Mouse (Mus musculus): ENCODE measurements at regions not wholly inside any gene's neighbourhood (a gene's known extent, or its start where the extent isn't known, plus 50 kb on each side); places are given as distances from the start of the nearest gene placed in this dataset.

DNA sequence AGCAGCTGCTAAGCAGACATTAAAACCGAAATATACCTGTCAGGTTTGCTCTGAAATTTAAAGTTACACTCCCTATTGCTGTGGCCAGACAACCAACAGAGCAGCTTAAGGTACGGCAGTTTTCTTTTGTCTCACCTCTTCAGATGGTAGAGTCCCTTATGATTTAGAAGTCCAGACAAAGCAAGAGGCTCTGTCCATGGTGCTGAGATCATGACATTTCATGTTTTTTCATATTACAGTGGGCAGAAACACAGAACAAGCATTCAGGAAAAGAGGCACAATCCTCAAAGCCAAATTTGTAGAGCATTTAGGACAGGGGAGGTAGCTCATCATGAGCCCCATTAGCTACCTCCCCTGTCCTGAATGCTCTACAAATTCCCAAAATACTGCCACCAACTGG lies 620.0 kb downstream of the Dnah5 start:
- intact Hi-C loops (cut with DNase I), result no loop called here
- DNase-seq (ENCODE audit: extremely low spot score in 1 of 2, low spot score in 2 of 2), result no peak

DNA sequence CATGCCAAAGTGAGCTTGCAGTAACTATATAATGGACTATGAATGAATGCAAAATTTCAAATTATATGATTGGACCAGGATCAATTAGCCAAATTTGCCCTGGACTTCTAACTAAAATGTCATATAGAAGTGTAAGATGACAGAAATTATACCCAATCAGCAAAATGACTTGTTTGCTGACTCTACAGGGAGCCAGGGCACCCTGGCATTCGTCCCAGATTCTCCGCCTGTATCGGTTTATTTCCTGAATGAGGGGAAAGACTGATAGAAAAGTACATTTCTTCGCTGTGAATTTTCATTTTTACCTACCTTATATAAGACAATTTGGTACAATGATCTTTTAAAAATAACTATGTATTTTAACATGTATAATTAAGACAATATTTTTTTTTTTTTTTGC lies 631.3 kb downstream of the Dnah5 start:
- peak in 1 of 2 experiments; percentile 19 for DNase-seq (ENCODE audit: extremely low spot score in 1 of 2, low spot score in 2 of 2)
- intact Hi-C loops (cut with DNase I), result no loop called here

DNA sequence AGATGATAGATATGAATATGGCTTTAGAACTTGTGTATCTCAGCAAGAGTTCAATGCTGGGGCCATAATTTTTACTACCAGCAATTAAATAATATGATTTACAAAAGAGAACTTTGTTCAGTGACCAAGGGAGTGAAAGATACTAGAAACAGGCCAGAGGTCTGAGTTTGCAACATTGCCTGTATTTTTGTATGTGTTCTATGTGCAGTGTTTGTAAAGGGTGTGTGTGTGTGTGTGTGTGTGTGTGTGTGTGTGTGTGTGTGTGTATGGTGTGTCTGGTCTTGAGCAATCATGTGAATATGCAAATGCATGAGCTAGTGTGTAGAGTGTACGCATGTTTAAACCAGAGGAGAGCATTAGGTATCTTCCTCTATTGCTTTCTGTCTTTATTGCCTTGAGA lies 636.8 kb downstream of the Dnah5 start:
- no peak for DNase-seq (ENCODE audit: extremely low spot score in 1 of 2, low spot score in 2 of 2)
- intact Hi-C loops (cut with DNase I), result no loop called here

DNA sequence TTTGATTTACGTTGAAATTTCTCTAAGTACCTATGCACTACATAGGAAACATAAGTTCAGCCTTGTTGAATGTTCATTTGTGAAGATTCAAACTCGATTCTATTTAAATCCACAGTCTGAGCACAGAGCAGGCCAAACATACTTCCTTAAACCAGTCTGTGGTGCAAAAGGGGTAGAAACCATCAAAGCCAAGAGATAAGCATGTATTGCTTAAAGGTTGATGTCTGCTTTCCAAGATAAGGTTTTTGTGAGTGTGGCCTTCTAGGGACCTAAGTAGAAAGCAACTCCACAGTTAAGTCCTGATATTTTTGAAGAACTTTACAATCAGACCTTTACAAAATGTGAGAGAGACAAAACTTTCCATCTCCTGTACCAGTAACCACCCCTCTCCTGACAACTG lies 652.9 kb downstream of the Dnah5 start:
- no peak for DNase-seq (ENCODE audit: extremely low spot score in 1 of 2, low spot score in 2 of 2)
- intact Hi-C loops (cut with DNase I), result no loop called here

DNA sequence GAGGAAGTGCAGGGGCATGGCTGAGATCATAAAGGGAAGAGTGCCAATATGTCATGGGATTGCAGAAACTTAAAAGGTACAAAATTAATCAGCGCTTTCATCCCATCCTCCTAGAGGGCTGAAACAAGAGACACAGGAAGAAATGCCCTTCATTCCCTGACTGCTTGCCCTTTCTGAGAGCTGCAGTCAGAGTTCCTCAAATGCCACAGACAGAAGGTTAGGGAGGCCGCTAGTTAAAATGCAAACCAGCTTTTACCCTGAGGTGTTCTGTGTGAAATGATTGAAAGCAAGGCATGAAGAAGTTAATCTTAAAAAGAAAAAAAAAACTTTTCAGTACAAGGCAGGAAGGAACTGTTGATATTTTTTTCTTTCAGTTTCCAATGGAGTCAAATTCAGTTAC lies 654.6 kb downstream of the Dnah5 start:
- DNase-seq (ENCODE audit: extremely low spot score in 1 of 2, low spot score in 2 of 2), result no peak
- intact Hi-C loops (cut with DNase I), result no loop called here

DNA sequence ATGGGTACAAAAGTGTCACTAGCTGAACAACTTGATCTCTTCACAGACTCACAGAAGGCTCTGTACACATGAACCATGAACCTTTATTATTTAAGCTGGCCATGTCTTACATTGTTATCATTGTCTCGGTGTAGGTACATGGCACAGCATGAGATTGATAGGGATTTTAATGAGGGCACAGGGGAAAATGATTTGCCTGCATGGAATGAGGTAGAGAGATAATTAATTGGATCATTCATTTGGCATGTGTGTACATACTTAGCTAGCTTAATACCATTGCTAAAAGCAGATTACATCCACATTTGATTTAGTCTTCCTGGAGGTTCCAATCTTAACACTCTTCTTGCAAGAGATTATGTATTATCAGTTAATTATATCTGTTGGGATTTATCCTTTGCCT lies 660.5 kb downstream of the Dnah5 start:
- DNase-seq (ENCODE audit: extremely low spot score in 1 of 2, low spot score in 2 of 2), result no peak
- intact Hi-C loops (cut with DNase I), result no loop called here

DNA sequence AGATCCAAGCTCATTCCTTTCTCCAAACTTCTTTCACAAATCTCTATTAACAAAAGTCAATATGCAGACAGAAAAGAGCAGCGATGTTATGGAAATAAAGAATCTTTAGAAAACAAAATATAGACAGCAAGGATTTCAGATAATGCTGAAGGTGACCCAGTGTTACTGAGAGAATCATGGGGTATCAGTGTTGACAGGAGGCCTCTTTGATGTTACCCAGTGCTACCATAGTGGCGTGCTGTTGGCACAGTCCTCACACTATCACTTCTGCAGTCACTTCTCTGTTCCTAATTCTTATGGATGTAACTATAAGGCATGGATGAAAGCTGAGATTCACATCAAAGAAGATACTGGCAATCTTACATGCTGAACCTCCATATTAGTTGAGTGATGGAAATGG lies 661.4 kb downstream of the Dnah5 start:
- no peak for DNase-seq (ENCODE audit: extremely low spot score in 1 of 2, low spot score in 2 of 2)
- intact Hi-C loops (cut with DNase I), result no loop called here

DNA sequence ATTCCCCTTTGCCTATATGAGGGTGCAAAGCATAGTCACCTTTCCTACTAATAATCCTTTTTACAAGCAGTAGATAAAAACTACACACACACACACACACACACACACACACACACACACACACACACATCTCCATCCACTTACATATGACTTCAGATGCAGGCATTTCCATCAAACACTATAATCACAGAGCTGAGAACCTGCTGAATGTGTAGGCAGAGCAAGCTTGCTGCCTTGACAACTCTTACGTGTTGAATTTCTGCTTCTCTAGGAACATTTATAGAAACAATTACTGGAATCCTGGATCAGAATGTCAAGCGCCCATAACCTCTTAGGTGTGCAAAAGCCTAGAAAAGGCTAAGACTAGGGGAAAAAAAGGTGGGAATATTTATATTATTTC lies 669.4 kb downstream of the Dnah5 start:
- intact Hi-C loops (cut with DNase I), result no loop called here
- peak in 1 of 2 experiments; percentile 5 for DNase-seq (ENCODE audit: extremely low spot score in 1 of 2, low spot score in 2 of 2)

DNA sequence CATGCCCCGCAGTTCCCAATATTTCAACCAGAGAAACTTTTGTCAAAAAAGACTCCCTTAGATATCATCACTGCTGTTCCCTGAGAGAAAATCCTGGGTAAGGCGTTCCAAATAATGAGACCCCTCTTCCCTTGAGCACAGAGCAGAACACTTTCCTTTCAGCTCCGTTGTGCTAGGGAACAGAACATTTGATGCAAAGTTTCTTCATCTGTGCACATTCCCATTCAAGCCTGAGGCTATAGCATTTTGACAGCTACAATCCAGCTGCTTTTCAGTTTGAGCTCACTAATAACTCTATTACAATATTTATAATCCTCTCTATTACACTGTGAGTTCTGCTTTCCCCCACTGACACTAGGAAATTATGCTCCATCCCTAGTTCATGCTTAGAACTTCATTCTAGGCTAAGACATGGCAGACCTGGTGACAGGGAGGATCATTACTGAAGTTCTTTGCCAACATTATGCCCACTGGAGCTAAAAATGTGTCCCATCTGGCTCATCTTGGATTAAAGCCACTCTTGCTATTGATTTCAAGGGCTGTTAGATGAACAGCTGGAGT lies 692.8 kb downstream of the Dnah5 start:
- no peak for DNase-seq (ENCODE audit: extremely low spot score in 1 of 2, low spot score in 2 of 2)

DNA sequence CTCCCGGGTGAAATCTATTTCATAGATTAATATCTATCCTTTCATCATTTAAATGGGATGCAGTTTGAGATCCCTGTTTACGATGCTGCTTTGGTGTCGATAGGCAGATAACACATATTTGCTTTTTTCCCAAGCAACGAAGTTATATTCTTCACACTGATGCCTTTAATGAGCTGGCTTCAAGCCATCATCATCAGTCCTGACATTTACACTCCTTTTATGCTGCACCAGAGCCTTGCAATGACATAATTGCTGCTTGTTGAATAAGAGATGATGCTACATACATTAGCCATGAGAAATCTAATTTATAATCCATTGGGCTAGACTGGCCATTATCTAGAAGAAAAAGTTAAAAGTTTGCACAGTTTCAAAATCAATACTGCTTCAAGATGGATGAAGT lies 718.9 kb downstream of the Dnah5 start:
- no peak for DNase-seq (ENCODE audit: extremely low spot score in 1 of 2, low spot score in 2 of 2)
- intact Hi-C loops (cut with DNase I), result no loop called here

More for the DNA sequence above, 692.8 kb downstream of the Dnah5 start:
- intact Hi-C loops (cut with DNase I), result no loop called here

DNA sequence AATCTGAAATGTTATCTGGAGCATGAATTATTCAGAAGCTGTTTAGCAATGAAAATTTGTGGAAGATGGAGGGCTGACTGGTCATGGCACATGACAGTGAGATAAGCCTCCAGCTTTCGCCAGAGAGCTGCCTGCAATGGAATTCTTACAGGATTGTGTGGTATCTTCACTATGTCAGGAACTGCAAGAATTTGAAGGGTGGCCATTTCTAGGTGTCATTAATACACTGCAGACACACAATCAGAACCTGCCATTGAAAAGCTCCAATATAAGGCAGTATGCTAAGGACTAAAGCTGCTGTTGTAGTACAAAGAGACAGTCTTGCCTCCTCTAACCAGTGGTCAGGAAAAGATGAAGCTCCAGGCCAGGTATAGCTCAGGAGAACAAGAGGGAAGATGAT lies 744.7 kb downstream of the Dnah5 start:
- intact Hi-C loops (cut with DNase I), result no loop called here
- no peak for DNase-seq (ENCODE audit: extremely low spot score in 1 of 2, low spot score in 2 of 2)

All from left cerebral cortex, postnatal 10 days (tissue).